Mouse (Mus musculus): ENCODE results near the gene Bbox1.

- TF ChIP-seq POLR2A (IDR thresholded peaks at IDR 0.05; ENCODE audit: borderline replicate concordance, extremely low read depth, insufficient read depth, insufficient read length, poor library complexity, severe bottlenecking): no peak
- TF ChIP-seq CTCF (IDR thresholded peaks at IDR 0.05; ENCODE audit: borderline replicate concordance, extremely low read depth, insufficient read depth, insufficient read length): no peak
These were observed 28.4 kb downstream of the Bbox1 start for GRCm38 (mm10) chr2:110285829-110286504.

Data from brain, embryonic 14.5 days (tissue).